Mouse (Mus musculus) midbrain, postnatal 0 days (tissue): ENCODE measurements at regions not wholly inside any gene's neighbourhood (a gene's known extent, or its start where the extent isn't known, plus 50 kb on each side); places are given as distances from the start of the nearest gene placed in this dataset.

ENCODE experiments used
- ATAC-seq: fragments of 200-750 bp; cut with Nextera tagmentation; 2 replicates; pipeline ENCODE4 v1.8.0; 2017; ENCODE audit warnings: moderate number of reproducible peaks, mild to moderate bottlenecking, moderate TSS enrichment, moderate library complexity; ENCODE audit not compliant: low FRiP score
- DNase-seq: peaks from one replicate; pipeline ENCODE4 v3.0.0-alpha.2; 2015; ENCODE audit warnings: low spot score
- H3K27ac ChIP-seq: fragments of 300-500 bp; sonication (generic); 2 replicates; pipeline ENCODE4 v1.5.1; 2014; ENCODE audit warnings: low read depth, mild to moderate bottlenecking, low read length, mixed read lengths
- H3K27me3 ChIP-seq: fragments of 300-500 bp; sonication (generic); 2 replicates; pipeline ENCODE4 v1.6.1; 2014; ENCODE audit warnings: low read length, control low read depth, mixed read lengths; ENCODE audit not compliant: insufficient read depth
- H3K36me3 ChIP-seq: fragments of 300-500 bp; sonication (generic); 2 replicates; pipeline ENCODE4 v1.6.1; 2014; ENCODE audit warnings: low read length, control low read depth, mixed read lengths; ENCODE audit not compliant: insufficient read depth
- H3K4me1 ChIP-seq: fragments of 300-500 bp; sonication (generic); 2 replicates; pipeline ENCODE4 v1.6.1; 2014; ENCODE audit warnings: mild to moderate bottlenecking, control low read depth, antibody characterized with exemption, low read length, mixed read lengths; ENCODE audit not compliant: insufficient read depth
- H3K4me2 ChIP-seq: fragments of 300-500 bp; sonication (generic); 2 replicates; pipeline ENCODE4 v1.6.1; 2014; ENCODE audit warnings: low read depth, mild to moderate bottlenecking, low read length, mixed read lengths; ENCODE audit not compliant: poor library complexity, severe bottlenecking
- H3K4me3 ChIP-seq: fragments of 300-500 bp; sonication (generic); 2 replicates; pipeline ENCODE4 v1.5.1; 2014; ENCODE audit warnings: low read depth, mild to moderate bottlenecking, low read length, moderate library complexity
- H3K9ac ChIP-seq: fragments of 300-500 bp; sonication (generic); replicated peaks from 2 replicates; pipeline ENCODE4 v1.6.1; 2014; ENCODE audit warnings: mild to moderate bottlenecking, low read length, moderate library complexity, mixed read lengths; ENCODE audit not compliant: poor library complexity, severe bottlenecking
- H3K9me3 ChIP-seq: fragments of 300-500 bp; sonication (generic); 2 replicates; pipeline ENCODE4 v1.6.1; 2016; ENCODE audit warnings: low read length, control low read depth
- CTCF ChIP-seq: IDR thresholded peaks from 2 replicates; pipeline ENCODE4 v1.5.1; 2016; ENCODE audit warnings: antibody characterized with exemption, mild to moderate bottlenecking
- WGBS: fragments of 180-500 bp; shearing (Covaris S2); extraction: QIAGEN DNeasy Blood & Tissue Kit; methylation state at CpG from one replicate; pipeline ENCODE4 v1.1.7; 2014; 5-methylcytosine and 5-hydroxymethylcytosine counted together

DNA sequence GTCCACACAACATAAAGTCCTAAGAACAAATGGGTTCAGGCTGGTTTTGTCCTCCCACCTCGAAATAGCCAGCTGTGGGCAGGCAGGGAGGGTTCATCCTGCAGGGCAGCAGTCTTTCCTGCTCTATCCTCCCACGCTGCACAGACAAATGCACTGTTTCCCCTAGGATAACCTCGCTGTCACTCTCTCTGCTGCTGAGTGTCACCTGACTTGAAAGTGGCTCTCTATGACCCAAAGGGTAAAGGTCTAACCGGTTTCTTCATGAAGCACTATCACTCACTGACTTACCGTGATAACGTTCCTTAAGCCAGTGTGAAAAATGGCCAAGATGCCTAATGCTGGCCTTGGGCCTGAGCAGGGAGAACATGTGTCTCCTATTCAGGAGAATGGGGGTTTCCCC, 78.2 kb upstream of the Spdye4c start:
- H3K27me3 ChIP-seq = no peaks in the 10 kb centered on the region
- no peak overlapping the region for H3K27ac ChIP-seq
- H3K4me3 ChIP-seq = no peak overlapping the region
- 84% methylated on average over 6 of the region's 6 CpGs for WGBS
- no peak for DNase-seq
- no peak for ATAC-seq
- no peaks in the 10 kb centered on the region for H3K9me3 ChIP-seq
- H3K9ac ChIP-seq = no peak overlapping the region
- TF ChIP-seq CTCF = no peak
- H3K36me3 ChIP-seq = no peaks in the 10 kb centered on the region
- no peaks in the 10 kb centered on the region for H3K4me1 ChIP-seq
- no peak overlapping the region for H3K4me2 ChIP-seq

DNA sequence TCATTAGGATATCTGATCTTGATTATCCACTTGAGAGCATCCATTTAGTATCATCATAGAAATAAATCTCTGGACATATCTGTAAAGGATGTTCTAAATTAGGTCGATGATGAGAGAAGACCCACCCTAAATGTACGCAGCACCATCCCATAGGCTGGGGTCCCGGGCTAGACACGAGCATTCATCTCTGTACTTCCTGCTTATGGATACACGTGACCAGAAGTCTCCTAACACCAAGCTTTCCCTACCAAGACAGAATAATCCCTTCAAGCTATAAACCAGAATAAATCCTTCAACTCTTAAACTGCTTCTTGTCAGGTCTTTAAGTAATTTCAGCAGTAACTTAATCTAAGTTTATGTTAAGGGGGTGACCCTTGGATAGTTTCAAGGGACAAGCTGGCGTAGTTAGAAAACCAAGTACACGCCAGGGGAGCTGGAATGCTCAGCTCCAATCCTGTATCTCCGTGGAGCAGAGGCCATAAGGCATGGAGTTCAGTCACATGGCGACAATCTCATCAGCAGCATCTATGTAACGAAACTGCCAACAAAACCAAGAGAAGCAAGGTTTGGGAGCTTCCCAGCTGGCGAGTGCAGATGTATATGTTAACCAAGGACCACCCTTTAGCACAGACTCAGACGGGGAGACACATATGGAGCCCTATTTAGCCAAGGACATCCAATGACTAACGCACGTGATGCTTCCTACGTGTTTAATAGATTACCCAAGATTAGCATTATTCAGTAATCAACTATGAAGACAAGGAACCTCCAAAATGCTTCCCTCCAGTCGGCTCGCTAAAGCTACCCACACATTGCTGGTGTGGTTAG, 76.3 kb upstream of the Spdye4c start:
- ATAC-seq (no peak), DNase-seq (no peak)
- no peaks in the 10 kb centered on the region for H3K9me3 ChIP-seq
- TF ChIP-seq CTCF = no peak
- H3K27ac ChIP-seq = no peak overlapping the region
- H3K27me3 ChIP-seq = no peaks in the 10 kb centered on the region
- no peak overlapping the region for H3K9ac ChIP-seq
- H3K36me3 ChIP-seq = no peaks in the 10 kb centered on the region
- H3K4me3 ChIP-seq = no peak overlapping the region
- WGBS = 88% methylated on average over 17 of the region's 17 CpGs
- H3K4me2 ChIP-seq = no peak overlapping the region
- no peaks in the 10 kb centered on the region for H3K4me1 ChIP-seq

DNA sequence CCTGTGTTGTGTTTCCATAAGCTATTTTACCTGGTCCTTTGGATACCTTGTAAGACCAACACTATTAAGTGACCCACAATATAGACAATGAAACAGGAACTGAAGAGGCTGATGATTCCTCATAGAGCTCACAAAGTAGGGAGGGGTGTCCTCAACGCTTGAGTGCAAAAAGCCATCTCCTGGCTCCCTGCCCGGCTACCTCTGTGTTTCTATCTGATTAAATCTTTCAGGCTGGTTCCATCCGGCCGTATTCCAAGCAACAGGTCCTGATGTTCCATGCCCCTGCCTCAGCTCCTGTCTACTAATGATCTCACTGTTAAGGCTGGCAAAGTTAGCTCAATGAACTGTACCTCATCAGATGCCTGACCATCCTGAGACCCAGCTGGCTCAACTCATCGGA, 75.3 kb upstream of the Spdye4c start:
- WGBS = 63% methylated on average over 5 of the region's 5 CpGs
- H3K36me3 ChIP-seq = no peaks in the 10 kb centered on the region
- no peaks in the 10 kb centered on the region for H3K9me3 ChIP-seq
- DNase-seq (peak; percentile 78), ATAC-seq (no peak)
- H3K9ac ChIP-seq = no peak overlapping the region
- H3K4me1 ChIP-seq = no peaks in the 10 kb centered on the region
- no peak overlapping the region for H3K4me3 ChIP-seq
- H3K27ac ChIP-seq = no peak overlapping the region
- TF ChIP-seq CTCF = no peak
- H3K4me2 ChIP-seq = no peak overlapping the region
- no peaks in the 10 kb centered on the region for H3K27me3 ChIP-seq

DNA sequence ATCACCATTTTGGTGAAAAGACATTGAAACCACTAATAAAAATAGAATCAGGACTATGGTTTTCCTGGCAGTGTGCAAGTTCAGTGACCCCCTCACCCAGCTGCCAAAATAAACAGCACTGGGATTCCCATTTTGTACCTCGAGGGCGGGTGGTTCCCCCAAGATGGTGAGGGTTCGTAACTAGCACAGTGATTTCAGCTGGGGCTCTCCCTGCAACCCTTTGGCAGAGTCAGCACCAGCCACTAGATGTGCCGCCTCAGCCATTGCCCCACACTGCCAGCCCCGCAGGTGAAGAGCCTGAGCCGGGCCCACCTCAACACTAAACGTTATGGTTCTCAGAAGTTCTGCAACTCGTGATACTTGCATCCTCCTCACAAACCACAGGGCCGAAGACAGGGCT, 74.3 kb upstream of the Spdye4c start:
- H3K36me3 ChIP-seq = no peaks in the 10 kb centered on the region
- 88% methylated on average over 9 of the region's 9 CpGs for WGBS

DNA sequence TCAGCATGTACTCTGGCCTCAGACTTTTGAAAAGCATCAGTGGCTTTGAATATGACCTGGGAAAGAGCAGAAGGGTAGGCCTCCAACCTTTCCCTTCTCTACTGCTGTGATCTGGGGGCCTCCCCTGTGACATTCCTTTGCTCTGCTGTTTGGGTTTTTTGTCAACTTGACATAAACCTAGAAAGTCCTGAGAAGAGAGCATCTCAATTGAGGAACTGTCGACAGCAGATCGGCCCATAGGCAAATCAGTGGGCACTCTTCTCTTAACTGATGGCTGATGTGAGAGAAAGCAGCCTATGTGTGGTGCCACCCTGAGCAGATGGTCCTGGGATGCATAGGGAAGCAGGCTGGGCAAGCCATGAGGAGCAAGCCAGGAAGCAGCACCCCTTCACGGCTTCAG, 72.9 kb upstream of the Spdye4c start:
- ATAC-seq = no peak
- WGBS = 93% methylated on average over 3 of the region's 3 CpGs
- Histone ChIP-seq H3K4me3 (no peak overlapping the region), H3K4me2 (no peak overlapping the region), H3K36me3 (no peaks in the 10 kb centered on the region), H3K9ac (no peak overlapping the region), H3K27ac (no peak overlapping the region), H3K4me1 (no peaks in the 10 kb centered on the region), H3K27me3 (no peaks in the 10 kb centered on the region), H3K9me3 (no peaks in the 10 kb centered on the region)
- no peak for DNase-seq
- TF ChIP-seq CTCF = no peak

More for the DNA sequence above, 74.3 kb upstream of the Spdye4c start:
- Histone ChIP-seq H3K9me3 (no peaks in the 10 kb centered on the region), H3K27me3 (no peaks in the 10 kb centered on the region), H3K4me2 (no peak overlapping the region), H3K9ac (no peak overlapping the region), H3K4me1 (no peaks in the 10 kb centered on the region), H3K4me3 (no peak overlapping the region), H3K27ac (no peak overlapping the region)
- ATAC-seq = no peak
- DNase-seq = no peak
- TF ChIP-seq CTCF = no peak

DNA sequence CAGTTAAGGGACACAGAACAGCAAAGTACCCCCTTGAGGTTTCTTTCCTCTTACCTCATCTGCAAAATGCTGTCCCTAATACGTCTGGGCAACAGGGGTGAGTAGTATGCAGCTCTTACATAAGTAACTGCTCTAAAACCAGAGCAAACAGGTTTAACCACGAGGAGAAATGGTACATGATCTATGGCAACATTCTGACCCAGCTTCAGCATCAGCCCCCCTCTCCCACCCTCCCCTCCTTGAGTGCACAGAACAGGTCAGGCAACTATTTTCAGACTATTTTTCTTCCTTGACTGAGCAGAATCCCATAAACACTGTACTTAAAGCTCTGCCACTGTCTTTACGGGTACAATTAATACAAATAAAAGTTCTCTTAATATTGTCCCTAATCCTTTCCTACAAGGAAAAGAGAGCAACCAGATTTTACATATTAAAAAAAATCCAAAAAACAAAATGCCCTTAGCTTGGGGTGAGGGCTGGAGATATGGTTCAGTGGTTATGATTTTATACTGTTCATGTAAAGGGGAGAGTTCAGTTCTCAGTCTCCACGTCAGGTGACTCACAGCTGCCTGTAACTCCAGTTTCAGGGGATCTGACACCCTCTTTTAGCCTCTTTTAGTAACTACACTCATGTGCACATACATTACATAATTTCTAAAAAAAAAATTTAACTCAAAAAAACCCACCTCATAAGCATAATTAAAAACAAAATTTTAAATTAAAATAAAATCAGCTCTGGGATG, 69.1 kb upstream of the Spdye4c start:
- ATAC-seq (no peak), DNase-seq (no peak)
- H3K9me3 ChIP-seq = no peaks in the 10 kb centered on the region
- no peaks in the 10 kb centered on the region for H3K27me3 ChIP-seq
- 75% methylated on average over 4 of the region's 4 CpGs for WGBS
- no peak overlapping the region for H3K4me3 ChIP-seq
- H3K9ac ChIP-seq = no peak overlapping the region
- H3K4me1 ChIP-seq = no peaks in the 10 kb centered on the region
- H3K4me2 ChIP-seq = no peak overlapping the region
- no peaks in the 10 kb centered on the region for H3K36me3 ChIP-seq
- TF ChIP-seq CTCF = no peak
- H3K27ac ChIP-seq = no peak overlapping the region
